Mouse (Mus musculus) right cerebral cortex, adult 18-20 months (tissue): ENCODE results near the gene Ccl27a.
A peak's percentile ranks its signal among the peaks of the same experiment; 100 is the strongest.
"Not testable (repeated sequence)": the region's sequence is repeated elsewhere in the genome, so short reads cannot be mapped to it uniquely, and the experiment has no call there.

ENCODE experiments used
- DNase-seq: peaks from one replicate; pipeline ENCODE4 v3.0.0; 2022; ENCODE audit warnings: mixed read lengths

The Ccl27a gene

DNA sequence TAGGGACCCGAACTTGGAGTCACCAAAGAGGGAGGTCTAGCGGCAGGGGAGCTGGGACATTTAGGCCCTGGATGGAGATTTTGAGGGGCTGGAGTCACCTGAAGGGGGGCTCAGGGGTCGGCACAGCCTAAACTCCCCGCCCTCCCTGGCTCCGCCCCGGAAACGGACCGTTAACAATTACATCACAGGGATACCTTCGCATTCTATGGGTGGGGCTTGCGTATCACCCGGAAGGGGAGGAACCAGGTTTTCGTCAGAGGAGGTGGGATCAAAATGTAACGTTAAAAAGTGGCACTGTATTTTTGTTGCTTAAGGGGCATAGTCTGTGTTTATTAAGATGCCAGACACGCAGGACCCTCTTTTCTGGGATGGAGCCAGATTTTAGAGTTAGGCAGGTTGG is at the start of gene Ccl27a:
TSS of gene Ccl27a (minus strand) at position 246 of the 400 bp plus-strand sequence.
- peak; percentile 88 for DNase-seq

DNA sequence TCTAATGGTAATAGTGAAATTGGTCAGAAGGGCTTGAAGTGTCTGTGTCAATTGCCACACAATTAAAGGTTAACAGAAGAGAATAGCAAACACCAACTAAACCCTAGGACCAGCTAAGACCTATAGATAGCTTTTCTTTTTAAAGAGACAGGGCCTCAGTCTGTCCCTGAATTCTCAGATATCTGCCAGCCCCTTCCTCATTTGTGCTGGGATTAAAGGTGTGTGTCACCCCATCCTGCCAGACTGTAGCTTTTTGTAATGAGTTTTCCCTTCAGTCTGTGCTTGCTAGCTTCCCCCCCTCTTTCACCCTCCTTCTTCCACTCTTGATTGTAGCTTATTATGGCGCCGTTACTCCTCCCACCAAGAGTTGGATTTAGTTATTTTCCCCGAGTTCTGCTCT is 9.2 kb upstream of the Ccl27a start:
- DNase-seq, result not testable (repeated sequence)

DNA sequence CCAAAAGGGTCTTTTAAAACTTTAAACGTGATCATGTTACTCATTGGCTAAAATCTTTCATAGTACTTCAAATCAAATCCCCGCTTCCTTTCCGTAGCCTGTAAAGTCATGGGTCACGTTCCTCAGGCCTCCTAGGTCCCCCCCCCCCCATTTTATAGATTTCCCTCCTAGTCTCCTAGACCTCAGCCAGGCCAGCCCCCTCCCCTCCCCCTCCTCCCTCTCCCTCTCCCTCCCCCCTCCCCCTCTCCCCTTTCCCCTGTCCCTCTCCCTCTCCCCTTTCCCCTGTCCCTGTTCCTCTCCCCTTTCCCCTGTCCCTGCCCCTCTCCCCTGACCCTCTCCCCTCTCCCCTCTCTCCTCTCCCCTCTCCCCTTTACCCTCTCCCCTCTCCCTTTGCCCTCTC is 8.7 kb upstream of the Ccl27a start:
- not testable (repeated sequence) for DNase-seq

DNA sequence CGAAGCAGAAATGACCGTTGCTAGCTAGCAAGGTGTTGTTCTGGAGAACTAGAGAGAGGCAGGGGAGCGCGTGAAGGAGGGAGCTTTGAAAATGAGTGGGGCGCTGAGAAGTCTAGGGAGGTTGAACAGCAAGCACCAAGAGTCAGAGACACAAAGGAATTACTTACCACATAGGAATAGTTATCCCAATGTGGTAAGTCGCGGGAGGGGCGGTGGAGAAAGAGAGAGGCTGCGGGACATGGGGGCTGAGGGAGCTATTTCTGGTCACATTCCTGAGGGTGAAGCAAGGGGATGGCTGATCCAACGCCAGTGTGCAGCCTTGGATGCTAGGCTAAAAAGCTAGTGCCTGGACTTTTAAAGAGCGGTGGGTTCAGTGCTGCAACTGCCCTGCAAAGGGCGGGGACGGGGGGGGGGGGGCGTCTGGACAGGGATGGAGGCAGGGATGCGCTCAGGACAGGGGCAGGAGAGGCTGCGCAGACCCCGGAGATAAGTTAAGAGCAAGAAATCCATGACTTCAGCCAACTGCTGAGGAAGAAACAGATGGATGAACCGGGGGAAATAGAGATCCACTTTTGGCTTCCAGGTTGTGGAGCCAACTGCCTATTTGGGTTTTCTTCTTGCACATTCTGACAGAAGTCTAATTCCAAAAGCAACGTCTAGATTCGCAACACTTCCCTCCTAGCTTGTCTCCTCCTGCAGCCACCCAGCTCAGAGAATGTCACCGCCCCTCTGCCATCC is 7.9 kb upstream of the Ccl27a start:
- not testable (repeated sequence) for DNase-seq

DNA sequence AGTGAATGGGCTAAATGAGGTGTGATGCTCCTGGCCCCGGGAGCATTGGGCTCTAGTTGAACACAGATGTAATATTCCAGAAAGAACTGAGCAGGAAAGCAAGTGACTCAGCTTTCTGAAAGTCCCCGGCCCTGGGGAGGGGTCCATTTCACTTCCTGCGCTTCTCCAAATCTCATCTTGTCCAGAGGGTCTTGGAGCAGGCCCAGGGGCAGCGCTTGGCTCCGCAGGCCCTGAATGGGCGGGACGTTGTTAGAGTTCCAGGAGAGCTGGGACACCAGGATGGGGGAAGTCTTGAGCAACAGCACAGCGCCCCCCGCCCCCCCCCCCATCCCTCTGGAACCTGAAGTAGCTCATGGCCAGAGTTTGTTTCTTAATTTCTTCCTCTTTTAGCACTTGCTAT is 7.2 kb upstream of the Ccl27a start:
- DNase-seq, result not testable (repeated sequence)

DNA sequence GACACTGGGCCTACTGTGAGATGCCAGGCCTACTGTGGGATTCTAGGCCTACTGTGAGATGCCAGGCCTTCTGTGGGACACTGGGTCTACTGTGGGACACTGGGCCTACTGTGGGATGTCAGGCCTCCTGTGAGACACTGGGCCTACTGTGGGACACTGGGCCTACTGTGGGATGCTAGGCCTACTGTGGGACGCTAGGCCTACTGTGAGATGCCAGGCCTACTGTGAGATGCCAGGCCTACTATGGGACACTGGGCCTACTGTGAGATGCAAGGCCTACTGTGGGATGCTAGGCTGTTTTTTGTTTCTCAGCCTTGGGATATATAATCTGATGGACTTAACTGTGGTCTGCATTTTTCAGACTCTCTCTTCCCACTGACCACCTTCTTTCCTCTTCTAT is 1.8 kb upstream of the Ccl27a start:
- not testable (repeated sequence) for DNase-seq

DNA sequence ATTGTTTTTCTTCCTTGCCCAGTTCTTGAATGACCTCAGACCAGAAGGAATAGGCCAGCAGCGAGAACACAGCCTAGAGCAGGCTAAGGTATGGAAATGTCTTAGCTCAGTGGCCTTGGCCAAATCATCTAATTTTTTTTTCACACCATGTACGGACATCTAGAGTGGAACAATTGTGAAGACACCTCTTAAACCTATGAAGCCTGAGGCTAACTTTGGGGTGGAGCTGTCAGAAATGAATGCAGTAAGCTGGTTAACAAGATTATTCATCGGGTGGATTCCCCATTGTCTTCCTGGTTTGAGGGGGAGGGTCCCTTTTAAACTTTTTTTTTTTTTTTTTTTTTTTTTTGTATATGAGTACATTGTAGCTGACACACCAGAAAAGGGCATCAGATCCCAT is 459 bp upstream of the Ccl27a start:
- not testable (repeated sequence) for DNase-seq

DNA sequence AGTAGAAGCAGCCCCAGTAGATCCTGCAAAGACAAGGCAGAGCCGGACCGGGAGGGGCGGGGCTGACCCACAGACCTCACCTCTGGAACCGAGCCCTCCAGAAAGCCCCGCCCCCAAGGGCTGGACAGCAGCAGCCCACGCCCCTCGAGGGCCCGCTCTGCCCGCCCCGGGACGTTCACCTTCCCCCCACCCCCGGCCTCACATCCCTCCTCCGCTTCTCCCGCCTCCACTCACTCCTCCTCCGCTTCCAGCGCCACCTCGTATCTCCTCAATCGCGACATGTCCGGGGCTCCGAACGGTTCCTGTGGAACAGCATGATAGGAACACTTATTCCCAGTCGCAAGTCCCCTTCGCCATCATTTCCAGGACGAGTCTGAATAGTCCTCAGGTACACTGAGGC is 545 bp downstream of the Ccl27a start:
- DNase-seq, result not testable (repeated sequence)

DNA sequence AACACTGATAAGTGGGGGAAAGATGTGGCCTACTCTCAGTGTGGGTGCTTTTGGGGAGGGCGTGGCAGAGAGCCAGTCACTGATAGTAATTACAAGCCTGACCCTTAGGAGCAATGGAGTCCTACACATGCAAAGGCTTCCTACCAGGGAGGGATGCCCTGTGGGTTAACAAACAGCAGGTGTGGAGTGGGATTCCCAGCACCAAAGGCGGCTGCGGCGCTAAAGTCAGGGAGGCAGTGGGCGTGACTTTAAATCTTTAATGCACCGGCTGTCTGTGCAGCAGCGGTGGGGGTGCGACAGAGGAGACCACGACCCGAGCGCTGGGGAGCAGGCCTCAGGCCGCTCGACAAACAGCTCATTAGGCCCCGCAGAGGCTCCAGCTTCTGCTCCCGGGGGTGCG is 1.1 kb downstream of the Ccl27a start:
- not testable (repeated sequence) for DNase-seq

DNA sequence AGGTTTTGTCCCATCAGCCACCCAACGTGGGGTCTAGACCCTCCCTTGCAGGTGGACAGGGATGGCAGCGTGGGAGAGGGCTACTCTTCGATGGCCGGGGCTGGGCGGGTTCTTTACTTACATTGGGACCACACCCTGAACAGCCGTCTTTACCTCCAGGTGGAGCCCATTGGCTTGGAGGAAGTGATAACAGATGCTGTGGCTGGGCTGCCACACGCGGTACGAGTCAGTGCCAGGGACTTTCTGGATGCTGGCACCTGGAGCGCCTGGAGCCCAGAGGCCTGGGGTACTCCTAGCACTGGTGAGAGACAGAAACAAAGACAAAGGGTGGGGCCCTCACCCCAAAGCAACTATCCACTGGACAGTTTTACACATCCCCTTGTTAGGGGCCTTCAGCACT is 6.7 kb downstream of the Ccl27a start:
- not testable (repeated sequence) for DNase-seq

DNA sequence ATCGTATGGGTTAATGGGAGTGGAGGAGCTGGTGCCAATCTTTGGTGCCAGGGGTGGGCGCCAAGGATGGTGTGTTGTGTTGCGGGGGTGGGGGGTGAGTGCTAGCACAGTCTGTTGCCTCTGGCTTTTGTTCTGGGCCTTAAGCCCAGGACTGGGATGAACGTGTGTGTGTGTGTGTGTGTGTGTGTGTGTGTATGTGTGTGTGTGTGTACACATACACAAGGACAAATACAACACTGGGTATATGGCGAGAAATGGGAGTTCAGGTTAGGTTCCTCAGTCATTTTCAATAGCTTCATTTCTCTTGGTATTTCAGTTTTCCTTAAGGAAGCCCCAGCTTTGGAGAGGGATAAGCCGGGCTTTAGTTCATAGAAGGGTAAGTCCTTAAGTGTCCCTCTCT is 10.9 kb downstream of the Ccl27a start:
- DNase-seq, result not testable (repeated sequence)

DNA sequence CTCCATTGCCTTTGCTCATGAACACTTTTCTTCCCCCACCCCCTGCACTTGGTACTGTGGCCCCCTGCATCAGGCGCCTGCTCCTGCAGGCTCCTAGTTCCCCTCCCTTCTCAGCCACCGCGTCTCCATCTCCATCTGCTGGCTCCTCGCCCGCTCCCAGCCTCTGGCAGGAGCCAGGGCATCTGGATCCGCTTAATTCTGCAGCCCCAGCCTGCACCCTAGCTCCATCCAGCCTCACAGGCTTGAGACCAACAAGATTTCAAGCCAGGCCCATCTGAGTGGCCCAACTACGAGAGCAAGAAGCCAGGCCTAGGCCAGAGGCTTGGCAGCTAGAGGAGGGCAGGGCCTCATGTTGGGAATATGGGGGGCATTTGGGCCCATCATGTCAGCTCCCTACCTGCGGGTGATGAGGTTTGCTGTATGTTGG is 11.3 kb downstream of the Ccl27a start:
- peak; percentile 53 for DNase-seq

DNA sequence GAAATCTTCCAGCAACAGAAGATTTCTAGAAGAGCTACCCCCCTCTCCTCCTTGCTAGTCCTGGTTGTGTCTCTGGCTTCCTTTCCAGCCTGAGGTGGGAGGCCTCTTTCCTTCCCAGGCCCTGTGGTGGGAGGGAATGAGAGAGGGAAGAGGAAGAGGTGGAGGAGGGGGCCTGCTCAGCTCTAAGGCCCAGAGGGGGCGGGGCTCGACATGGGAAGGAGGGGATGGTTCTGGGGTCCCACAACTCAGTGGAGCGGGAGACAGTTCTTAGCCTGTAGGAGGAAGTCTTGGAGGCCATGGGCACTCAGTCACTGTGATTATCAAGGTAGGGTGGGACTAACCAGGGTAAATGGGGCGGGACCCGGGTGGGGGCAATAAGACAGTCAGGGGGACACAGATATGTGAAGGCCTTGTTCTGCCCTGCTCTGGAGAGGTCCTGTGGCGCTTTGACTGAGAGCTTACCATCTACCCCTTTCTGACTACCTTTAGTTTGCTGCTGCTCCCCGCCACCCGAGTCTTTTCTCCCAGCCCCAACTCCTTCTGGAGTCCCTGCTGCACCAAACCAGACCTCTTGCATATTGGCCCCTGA is 11.9 kb downstream of the Ccl27a start:
- no peak for DNase-seq

DNA sequence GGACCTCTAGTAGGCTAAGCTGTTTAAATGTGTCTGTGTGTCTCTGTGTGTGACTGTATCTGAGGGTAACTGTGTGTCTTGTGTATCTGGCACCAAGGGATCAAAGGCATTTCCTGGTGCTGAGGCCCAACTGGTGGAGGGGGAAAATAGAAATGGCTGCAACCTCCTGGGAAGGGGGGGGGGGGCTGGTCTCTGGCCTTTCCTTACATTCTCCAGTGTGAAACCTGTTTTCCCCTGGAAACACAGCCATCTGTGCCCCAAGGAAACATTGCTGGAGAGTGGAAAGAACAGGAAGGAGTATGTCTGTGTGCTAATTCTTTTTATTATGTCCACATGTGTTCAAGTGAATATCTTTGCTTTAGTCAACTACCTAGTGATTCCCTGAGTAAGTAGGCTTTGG is 12.4 kb downstream of the Ccl27a start:
- no peak for DNase-seq

DNA sequence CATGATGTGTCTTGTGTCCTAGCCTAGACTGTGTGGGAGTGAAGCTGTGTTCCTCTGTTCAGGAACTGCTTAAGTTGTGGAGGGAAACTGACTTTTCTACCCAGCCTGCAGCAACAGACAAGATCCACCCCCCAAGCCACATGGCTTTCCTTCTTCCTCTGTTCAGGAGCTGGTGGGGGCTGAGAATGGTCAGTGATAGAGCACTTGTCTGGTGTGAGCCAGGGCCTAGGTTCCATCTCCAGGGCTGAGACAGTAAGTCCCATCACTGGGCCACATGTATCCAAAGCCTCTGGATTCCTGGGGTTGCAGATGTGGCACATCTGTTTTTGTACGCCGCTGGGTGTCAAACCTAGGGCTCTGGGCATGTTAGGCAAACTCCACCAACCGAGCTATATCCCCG is 13.1 kb downstream of the Ccl27a start:
- DNase-seq, result no peak

DNA sequence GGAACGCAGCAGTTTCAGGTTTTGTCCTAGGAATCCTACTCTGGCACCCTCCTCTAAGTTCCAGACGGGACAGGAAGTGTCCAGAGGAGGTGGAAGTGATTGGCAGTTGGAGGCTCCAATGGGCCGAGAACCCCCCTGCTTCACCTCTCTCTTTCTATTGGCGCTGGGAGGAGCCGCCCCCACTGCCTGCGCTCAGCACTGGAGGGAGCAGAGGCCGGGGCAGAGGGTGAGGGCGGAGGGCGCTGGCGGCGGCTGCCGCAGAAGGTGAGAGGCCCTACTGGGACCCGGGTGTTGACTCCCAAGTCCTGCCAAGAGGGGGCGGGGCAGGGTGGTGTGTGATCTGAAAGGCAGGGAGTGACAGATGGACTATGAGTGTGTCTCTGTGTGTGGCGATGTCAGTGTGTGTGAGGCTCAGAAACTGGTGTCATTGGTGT is 13.7 kb downstream of the Ccl27a start:
- peak; percentile 75 for DNase-seq

DNA sequence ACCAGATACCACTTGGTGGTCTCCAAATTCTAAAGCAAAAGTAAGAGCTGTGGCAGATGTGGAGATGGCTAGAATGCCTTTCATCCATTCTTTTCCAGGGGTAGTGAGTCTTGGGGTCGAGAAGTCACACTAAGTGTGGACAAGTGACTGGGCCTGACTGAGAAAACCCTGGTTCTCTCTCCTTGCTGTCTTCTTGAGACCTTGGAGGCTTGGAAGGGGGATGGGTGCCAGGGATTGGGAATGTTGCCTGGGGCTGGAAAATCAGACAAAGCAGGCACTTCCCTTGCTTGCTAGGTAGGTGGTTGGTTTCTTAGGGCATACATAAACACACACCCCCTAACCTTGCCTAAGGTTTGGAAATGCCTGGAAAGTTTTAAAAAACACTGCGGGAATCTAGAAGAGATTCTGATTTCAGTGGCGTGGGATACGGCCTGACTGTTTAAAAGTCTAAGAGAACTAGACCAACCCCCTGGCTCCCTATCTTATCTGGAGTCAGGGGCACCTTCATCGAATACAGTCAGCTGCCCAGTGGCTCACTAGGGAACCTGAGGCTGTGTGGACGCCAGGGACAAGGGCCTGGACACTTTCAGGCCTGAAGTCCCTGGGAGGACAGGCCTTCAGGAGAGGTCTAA is 14.3 kb downstream of the Ccl27a start:
- DNase-seq, result no peak

DNA sequence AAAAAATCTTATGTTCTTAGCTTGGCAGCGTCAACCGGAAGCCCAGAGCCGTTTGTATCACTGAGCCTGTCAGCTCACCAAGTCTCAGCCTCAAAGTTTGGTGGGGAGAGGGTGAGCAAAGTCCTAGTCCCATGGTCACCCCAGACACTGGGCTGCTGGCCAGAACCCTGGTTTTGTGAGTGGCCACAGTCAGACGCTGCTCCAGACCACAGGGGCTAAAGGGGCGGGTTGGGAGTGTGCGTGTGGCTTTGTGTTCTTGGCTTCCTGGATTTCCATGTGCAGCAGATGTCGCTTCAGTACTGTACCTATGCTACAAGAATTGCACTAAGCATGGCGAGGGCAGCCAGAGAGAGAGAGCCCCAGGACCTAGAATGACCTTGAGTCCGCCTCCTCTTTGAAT is 14.8 kb downstream of the Ccl27a start:
- DNase-seq, result peak; percentile 36

DNA sequence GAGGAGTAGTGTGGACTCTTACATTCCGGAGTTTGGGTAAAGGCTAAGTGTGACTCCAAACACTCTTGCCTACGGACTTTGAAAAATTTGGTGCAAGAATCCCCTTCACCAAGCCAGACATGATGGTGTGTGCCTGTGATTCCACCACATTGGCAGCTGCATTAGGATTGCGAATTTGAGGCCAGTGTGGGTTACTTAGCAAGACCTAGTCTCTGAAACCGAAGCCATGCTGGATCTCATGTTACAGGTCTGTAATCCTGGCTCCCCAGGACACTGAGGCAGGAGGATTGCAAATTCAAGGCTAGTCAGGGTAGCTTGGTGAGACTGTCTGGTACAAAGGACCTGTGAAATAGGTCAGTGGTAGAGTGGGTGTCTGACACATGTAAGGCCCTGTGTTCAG is 15.3 kb downstream of the Ccl27a start:
- DNase-seq, result no peak

DNA sequence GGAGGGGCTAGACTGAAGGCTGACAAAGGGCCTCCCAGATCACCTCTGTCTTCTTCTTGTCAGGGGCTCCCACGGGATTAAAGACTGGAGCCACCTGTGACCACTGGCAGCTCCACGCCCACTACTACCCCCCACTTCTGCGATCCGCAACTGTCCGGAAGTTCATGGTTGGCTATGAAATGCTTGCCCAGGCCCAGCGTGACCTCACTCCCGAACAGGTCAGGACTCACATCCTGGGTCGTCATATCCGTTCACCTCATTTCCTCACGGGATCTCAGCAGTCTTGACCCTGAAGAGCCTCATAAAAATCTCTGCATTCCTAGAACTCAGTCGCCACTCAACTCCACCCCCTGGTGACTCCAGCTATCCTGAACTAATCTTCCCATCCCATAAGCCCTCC is 16.0 kb downstream of the Ccl27a start:
- no peak for DNase-seq

DNA sequence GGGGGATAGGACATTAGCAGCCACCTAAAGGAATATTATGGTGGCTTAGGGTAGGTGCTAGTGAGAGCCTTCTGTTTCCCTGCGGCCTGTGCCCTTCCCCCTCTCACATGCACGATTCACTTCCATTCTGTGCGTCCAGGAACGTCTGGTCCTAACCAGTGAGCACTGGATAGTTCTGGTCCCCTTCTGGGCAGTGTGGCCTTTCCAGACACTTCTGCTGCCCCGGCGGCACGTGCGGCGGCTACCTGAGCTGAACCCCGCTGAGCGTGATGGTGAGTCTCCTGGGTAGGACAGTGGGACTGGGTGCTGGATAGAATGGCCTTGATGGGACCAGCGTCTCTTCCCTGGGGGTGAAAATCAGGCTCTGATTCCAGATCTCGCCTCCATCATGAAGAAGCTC is 16.7 kb downstream of the Ccl27a start:
- DNase-seq, result no peak

DNA sequence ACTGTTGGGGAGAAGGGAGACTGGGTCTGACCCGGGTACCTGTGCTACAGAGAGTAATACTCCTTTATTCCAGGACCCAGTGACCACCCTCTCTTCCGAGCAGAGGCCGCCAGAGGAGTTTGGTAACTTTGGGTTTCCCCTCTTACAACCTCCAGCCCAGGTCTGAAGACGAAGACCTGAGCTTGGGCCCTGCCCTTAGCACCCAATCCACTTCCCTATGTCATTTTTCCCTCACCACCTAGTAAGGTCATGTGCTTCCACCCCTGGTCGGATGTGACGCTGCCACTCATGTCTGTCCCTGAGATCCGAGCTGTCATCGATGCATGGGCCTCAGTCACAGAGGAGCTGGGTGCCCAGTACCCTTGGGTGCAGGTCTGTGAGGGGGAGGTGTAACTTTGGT is 17.6 kb downstream of the Ccl27a start:
- DNase-seq, result no peak

DNA sequence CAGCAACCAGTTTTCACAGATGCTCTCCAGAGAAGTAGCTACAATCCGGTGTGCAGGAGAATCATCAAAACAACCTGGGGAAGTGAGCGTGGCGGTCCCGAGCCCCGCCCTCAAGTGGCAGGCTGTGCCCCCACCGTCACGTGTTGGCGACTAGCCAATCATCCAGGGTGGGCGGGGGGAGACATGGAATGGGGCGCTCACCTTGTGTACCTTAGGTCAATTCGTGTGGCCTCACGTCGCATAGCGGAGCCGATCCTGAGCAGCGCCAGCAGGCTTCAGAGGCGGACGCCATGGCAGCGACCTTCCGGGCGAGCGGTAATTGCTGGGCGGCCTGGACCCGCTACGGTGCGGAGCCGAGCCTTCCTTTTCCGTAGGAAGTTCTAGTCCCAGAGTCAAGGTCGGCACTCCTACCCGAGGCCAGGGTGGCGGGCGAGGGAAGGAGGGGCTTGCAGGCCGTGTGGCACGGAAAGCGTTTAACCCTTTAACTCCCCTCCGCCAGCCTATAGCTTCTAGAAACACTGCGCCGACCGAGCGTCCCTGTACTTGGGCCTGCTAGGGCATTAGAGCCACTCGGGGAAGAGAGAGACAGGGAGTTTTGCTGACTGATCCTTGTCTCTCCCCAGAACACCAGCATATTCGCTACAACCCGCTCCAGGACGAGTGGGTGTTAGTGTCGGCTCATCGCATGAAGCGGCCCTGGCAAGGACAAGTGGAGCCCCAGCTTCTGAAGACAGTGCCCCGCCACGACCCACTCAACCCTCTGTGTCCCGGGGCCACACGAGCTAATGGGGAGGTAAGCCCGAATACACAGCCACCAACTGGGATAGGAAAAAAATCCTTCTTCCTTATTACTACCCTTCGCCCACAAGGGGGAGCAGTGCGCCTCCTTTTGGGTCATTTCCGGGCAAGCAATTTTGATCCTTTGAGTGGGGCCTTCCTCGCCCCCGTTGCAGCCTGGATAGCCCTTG is 18.4 kb downstream of the Ccl27a start, which contains the start of gene Sigmar1:
TSS of gene Sigmar1 (minus strand) at position 820 of the 968 bp plus-strand sequence.
- DNase-seq, result peak; percentile 82
